Mouse (Mus musculus): ENCODE data around the gene Dnlz. TPM values are rescaled to one million over a fixed set of nuclear protein-coding genes. Genes with fewer than 3 reads are reported as not detected.
A peak's percentile ranks its signal among the peaks of the same experiment; 100 is the strongest.

The Dnlz gene
- polyA plus RNA-seq, 1 experiment from 2014 or later: 35.0 TPM

DNA sequence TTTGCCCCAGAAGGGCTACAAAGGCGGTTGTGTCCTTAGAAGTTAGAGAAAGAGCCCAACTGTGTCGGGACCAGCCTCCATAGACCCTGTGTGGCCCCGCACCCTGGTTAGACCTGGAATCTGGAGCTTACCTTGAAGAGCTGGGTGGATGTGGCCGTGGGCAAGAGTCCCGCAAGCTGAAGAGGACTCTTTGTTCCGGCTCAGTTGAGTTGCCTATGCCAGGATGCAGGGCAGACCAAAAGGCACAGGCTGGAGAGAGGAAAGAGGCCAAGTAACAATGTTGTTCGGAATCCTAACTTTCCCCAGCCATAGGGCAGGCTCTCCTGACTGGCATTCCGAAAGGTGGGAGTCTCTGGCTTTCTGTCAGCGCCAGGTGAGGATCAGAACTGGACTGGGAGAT lies 32.8 kb downstream of the Dnlz start:
- no peak for DNase-seq (ENCODE audit: low spot score, missing footprints)
- ATAC-seq (ENCODE audit: low FRiP score): no peak
- peaks cover 28% of the 10 kb centered on the region for H3K4me1 ChIP-seq (ENCODE audit: control insufficient read depth, insufficient read depth, low read length)
- H3K27ac ChIP-seq (ENCODE audit: low read depth, low read length): no peak overlapping the region
- no peak overlapping the region for H3K9ac ChIP-seq (ENCODE audit: low read length)
- WGBS: 85% methylated on average over 9 of the region's 9 CpGs
- no peak overlapping the region for H3K4me3 ChIP-seq (ENCODE audit: low read depth, low read length)
- H3K4me2 ChIP-seq: no peak overlapping the region
- H3K27me3 ChIP-seq (ENCODE audit: control insufficient read depth, insufficient read depth, low read length): no peaks in the 10 kb centered on the region
- H3K9me3 ChIP-seq (ENCODE audit: control insufficient read depth, low read length): no peaks in the 10 kb centered on the region
- H3K36me3 ChIP-seq (ENCODE audit: control insufficient read depth, insufficient read depth, low read length): peaks cover 6% of the 10 kb centered on the region; the same call in 1 of the 2 replicates

DNA sequence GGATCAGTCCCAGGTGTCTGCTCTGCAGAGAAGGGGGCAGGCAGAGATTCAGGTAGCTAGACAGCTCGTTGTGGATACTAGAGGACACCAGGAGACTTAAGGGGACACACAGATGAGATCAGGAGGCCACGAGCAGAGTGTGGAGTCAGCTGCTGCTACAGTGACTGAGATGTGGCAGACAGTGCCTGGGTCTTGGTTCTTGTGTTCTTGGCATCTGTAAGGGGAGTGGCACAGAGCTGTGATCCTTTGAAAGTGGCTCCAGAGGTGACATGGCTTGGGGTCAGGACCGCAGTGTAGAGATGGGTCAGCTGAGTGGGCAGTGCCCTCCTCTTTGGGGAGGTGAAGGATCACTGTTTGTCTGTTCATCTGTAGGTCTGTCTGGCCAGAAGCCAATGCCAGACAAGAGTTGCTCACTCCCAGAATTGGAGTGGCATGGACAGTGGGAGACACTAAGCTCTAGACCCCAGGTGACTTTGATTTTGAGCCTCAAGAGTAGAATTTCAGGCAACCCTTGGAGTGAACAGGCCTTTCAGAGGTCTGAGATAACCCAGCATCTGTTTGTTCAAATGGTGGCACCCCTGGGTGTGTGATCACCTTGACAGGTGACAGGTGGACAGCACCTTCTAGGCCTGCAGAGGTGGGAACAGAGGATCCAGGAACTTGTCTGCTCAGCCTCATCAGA lies 33.8 kb downstream of the Dnlz start:
- no peak overlapping the region for H3K9ac ChIP-seq (ENCODE audit: low read length)
- no peaks in the 10 kb centered on the region for H3K27me3 ChIP-seq (ENCODE audit: control insufficient read depth, insufficient read depth, low read length)
- 89% methylated on average over 3 of the region's 3 CpGs for WGBS
- ATAC-seq (ENCODE audit: low FRiP score) (no peak), DNase-seq (ENCODE audit: low spot score, missing footprints) (peak; percentile 64)
- H3K4me3 ChIP-seq (ENCODE audit: low read depth, low read length): no peak overlapping the region
- H3K36me3 ChIP-seq (ENCODE audit: control insufficient read depth, insufficient read depth, low read length): 0 out of 2 replicates have a peak, but pooled peaks cover 2% of the 10 kb centered on the region
- H3K27ac ChIP-seq (ENCODE audit: low read depth, low read length): no peak overlapping the region
- no peak overlapping the region for H3K4me2 ChIP-seq
- peaks cover 28% of the 10 kb centered on the region for H3K4me1 ChIP-seq (ENCODE audit: control insufficient read depth, insufficient read depth, low read length)
- H3K9me3 ChIP-seq (ENCODE audit: control insufficient read depth, low read length): no peaks in the 10 kb centered on the region

- H3K27me3 ChIP-seq (ENCODE audit: control insufficient read depth, insufficient read depth, low read length): no peaks in the 10 kb centered on the region
- H3K9ac ChIP-seq (ENCODE audit: low read length): peak overlapping the region; percentile 94
- H3K4me1 ChIP-seq (ENCODE audit: control insufficient read depth, insufficient read depth, low read length): peaks cover 28% of the 10 kb centered on the region
- no peaks in the 10 kb centered on the region for H3K9me3 ChIP-seq (ENCODE audit: control insufficient read depth, low read length)
- WGBS: 75% methylated on average over 3 of the region's 3 CpGs
- peak overlapping the region; percentile 95; the same call in 1 of the 2 replicates for H3K4me3 ChIP-seq (ENCODE audit: low read depth, low read length)
- ATAC-seq (ENCODE audit: low FRiP score) (no peak), DNase-seq (ENCODE audit: low spot score, missing footprints) (peak; percentile 14)
- peak overlapping the region; percentile 98 for H3K4me2 ChIP-seq
- no peak overlapping the region for H3K27ac ChIP-seq (ENCODE audit: low read depth, low read length)
- H3K36me3 ChIP-seq (ENCODE audit: control insufficient read depth, insufficient read depth, low read length): no peaks in the 10 kb centered on the region
Observed at GRCm38 (mm10) chr2:26317371-26317770, 34.5 kb downstream of the Dnlz start.

DNA sequence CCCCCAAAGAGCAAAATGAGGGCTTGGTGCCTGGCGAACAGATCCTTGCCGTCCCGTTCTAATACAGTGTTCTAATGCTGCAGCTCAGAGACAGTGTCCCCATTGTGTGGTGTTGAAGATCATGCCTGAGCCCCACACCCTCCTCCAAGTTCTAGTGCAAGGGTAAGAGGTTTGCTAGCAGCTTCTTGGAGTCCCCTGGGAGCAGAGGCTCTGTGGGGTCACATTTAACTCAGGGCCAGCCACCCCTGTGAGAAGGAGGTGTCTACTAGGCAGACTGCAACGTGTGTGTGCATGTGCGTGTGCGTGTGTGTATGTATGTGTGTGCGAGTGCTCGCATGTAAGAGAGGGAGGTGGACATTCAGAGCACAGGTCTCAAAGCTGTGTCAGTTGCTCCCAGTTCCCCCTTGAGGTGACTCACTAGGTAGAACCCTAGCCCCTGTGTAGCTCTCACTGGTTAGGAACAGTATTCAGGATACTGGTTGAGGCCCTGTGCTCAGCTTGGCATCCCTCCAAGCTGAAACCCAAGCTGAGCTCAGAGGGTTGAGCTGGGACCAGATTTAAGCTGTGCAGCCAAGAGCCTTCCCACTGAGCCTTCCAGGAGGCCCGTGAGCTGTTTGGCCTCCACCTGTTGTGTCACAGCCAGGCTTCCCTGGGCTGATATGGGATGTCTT lies 35.2 kb downstream of the Dnlz start:
- Histone ChIP-seq H3K4me2 (peak overlapping the region; percentile 98), H3K9me3 (ENCODE audit: control insufficient read depth, low read length) (no peaks in the 10 kb centered on the region), H3K4me3 (ENCODE audit: low read depth, low read length) (peak overlapping the region; percentile 95), H3K4me1 (ENCODE audit: control insufficient read depth, insufficient read depth, low read length) (peaks cover 28% of the 10 kb centered on the region), H3K36me3 (ENCODE audit: control insufficient read depth, insufficient read depth, low read length) (no peaks in the 10 kb centered on the region), H3K27me3 (ENCODE audit: control insufficient read depth, insufficient read depth, low read length) (no peaks in the 10 kb centered on the region), H3K27ac (ENCODE audit: low read depth, low read length) (0 out of 2 replicates have a peak overlapping the region, but pooled peaks have one; percentile 86), H3K9ac (ENCODE audit: low read length) (peak overlapping the region; percentile 94)
- ATAC-seq (ENCODE audit: low FRiP score) (no peak), DNase-seq (ENCODE audit: low spot score, missing footprints) (peak; percentile 78)
- whole genome bisulfite sequencing: 75% methylated on average over 9 of the region's 9 CpGs

DNA sequence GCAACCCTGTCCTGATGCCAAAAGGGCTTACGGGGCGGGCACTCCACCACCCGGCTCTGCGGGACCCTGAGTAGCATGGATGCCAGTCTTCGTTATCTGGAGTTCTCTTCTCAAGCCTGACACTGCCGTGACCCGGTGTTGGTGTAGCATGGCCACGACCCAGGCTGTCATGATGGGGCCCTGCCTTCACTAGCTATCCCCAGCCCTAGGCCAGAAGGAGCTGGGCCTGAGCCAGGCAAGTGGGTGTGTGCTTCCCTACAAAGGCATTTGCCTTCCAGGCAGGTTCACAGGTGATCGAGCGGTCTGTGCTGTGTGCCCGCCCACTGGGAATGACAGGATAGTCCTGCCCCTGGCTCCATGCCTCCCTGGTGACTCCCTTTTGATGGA lies 36.0 kb downstream of the Dnlz start:
- Histone ChIP-seq H3K36me3 (ENCODE audit: control insufficient read depth, insufficient read depth, low read length) (no peaks in the 10 kb centered on the region), H3K4me1 (ENCODE audit: control insufficient read depth, insufficient read depth, low read length) (peaks cover 28% of the 10 kb centered on the region), H3K4me2 (peak overlapping the region; percentile 98), H3K9me3 (ENCODE audit: control insufficient read depth, low read length) (no peaks in the 10 kb centered on the region), H3K27me3 (ENCODE audit: control insufficient read depth, insufficient read depth, low read length) (no peaks in the 10 kb centered on the region), H3K9ac (ENCODE audit: low read length) (peak overlapping the region; percentile 94), H3K4me3 (ENCODE audit: low read depth, low read length) (peak overlapping the region; percentile 95), H3K27ac (ENCODE audit: low read depth, low read length) (peak overlapping the region; percentile 86)
- WGBS: under 1% methylated on average over 11 of the region's 11 CpGs
- no peak for DNase-seq (ENCODE audit: low spot score, missing footprints)
- no peak; the same call in 1 of the 2 replicates for ATAC-seq (ENCODE audit: low FRiP score)

- DNase-seq (ENCODE audit: low spot score, missing footprints) (peak; percentile 99), ATAC-seq (ENCODE audit: low FRiP score) (peak; percentile 91)
- H3K9me3 ChIP-seq (ENCODE audit: control insufficient read depth, low read length): no peaks in the 10 kb centered on the region
Observed at GRCm38 (mm10) chr2:26315072-26315924, 36.6 kb downstream of the Dnlz start, which contains the start of gene Gpsm1. Gpsm1 (plus strand) TSS chr2:26315515.

DNA sequence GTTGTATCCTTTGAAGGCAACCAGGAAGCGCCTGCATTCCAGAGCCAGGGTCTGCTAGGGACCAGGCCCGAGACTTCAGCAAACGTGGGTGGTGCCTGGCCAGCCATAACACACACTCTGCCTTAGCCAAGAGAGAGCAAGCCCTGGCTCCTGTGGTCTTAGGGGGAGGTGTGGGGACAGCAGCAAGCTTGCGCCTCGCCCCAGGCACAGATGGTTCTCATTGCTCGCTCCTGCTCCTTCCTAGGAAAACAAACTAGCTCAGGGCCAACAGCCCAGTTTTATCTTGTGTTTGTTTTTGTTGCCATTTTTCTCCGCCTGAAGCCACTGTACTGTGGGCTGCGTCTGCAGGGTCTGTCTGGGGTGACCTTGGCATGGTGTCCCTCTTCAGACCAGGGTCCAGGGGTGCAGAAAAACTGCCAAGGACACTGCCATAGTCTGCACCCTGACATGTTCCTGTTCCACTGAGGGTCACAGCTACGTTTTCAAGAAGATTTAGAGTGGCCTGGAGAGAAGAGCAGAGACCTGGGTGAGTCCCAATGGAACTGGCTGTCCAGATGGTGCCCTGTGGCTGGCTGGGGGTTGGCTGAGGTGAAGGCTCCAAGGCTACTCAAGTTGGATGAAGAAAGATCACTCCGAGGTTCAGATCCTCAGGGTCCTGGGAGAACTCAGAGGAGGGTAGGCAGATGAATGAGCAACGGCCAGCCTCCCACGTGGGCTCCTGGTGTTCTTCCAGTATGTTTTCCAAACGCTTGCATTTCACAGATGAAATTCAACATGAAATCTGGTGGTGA lies 37.4 kb downstream of the Dnlz start:
- H3K27me3 ChIP-seq (ENCODE audit: control insufficient read depth, insufficient read depth, low read length): no peaks in the 10 kb centered on the region
- H3K4me3 ChIP-seq (ENCODE audit: low read depth, low read length): peak overlapping the region; percentile 95; the same call in 1 of the 2 replicates
- 68% methylated on average over 13 of the region's 13 CpGs for WGBS
- no peaks in the 10 kb centered on the region for H3K9me3 ChIP-seq (ENCODE audit: control insufficient read depth, low read length)
- H3K4me2 ChIP-seq: peak overlapping the region; percentile 98; the same call in 1 of the 2 replicates
- H3K4me1 ChIP-seq (ENCODE audit: control insufficient read depth, insufficient read depth, low read length): peaks cover 31% of the 10 kb centered on the region
- peak overlapping the region; percentile 67 for H3K27ac ChIP-seq (ENCODE audit: low read depth, low read length)
- no peak for ATAC-seq (ENCODE audit: low FRiP score)
- peak; percentile 84 for DNase-seq (ENCODE audit: low spot score, missing footprints)
- H3K36me3 ChIP-seq (ENCODE audit: control insufficient read depth, insufficient read depth, low read length): no peaks in the 10 kb centered on the region
- H3K9ac ChIP-seq (ENCODE audit: low read length): peak overlapping the region; percentile 94

More at GRCm38 (mm10) chr2:26315072-26315924, 36.6 kb downstream of the Dnlz start, which contains the start of gene Gpsm1:
- H3K4me2 ChIP-seq: peak within 1 kb of the TSS; percentile 98
- peak within 1 kb of the TSS; percentile 94 for H3K9ac ChIP-seq (ENCODE audit: low read length)
- H3K4me3 ChIP-seq (ENCODE audit: low read depth, low read length): peak within 1 kb of the TSS; percentile 95
- WGBS: under 1% methylated on average over 55 of the region's 66 CpGs
- H3K27ac ChIP-seq (ENCODE audit: low read depth, low read length): peak within 1 kb of the TSS; percentile 86
- H3K27me3 ChIP-seq (ENCODE audit: control insufficient read depth, insufficient read depth, low read length): no peaks in the 10 kb centered on the region
- no peaks in the 10 kb centered on the region for H3K36me3 ChIP-seq (ENCODE audit: control insufficient read depth, insufficient read depth, low read length)
- H3K4me1 ChIP-seq (ENCODE audit: control insufficient read depth, insufficient read depth, low read length): peaks cover 28% of the 10 kb centered on the region

DNA sequence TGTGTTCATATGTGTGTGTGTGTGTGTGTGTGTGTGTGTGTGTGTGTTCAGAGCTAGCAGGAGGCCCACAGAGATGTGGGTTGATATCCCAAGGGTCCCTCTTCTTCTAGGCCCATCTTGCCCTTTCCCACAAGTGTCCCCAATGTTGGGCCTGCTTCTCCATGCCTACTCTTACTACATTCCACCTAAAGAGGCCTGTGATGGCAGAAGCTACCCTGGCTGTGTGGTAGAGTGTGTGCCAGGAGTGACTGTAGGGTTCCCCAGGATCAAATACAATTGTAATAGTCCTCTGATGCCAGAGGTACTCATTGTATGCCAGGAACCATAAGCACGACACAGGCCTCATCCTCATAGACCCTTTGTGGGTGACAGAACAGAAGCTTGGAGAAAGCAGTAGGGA lies 38.5 kb downstream of the Dnlz start:
- ATAC-seq (ENCODE audit: low FRiP score) (no peak), DNase-seq (ENCODE audit: low spot score, missing footprints) (peak; percentile 70)
- Histone ChIP-seq H3K27me3 (ENCODE audit: control insufficient read depth, insufficient read depth, low read length) (no peaks in the 10 kb centered on the region), H3K4me1 (ENCODE audit: control insufficient read depth, insufficient read depth, low read length) (peaks cover 34% of the 10 kb centered on the region), H3K4me2 (no peak overlapping the region), H3K27ac (ENCODE audit: low read depth, low read length) (no peak overlapping the region), H3K4me3 (ENCODE audit: low read depth, low read length) (no peak overlapping the region), H3K9ac (ENCODE audit: low read length) (no peak overlapping the region), H3K36me3 (ENCODE audit: control insufficient read depth, insufficient read depth, low read length) (no peaks in the 10 kb centered on the region), H3K9me3 (ENCODE audit: control insufficient read depth, low read length) (no peaks in the 10 kb centered on the region)
- 88% methylated on average over 1 of the region's 1 CpGs for WGBS

Measured in midbrain, embryonic 11.5 days (tissue).